ENCODE assay signal across 16 mouse cellular contexts in the genomic region with DNA sequence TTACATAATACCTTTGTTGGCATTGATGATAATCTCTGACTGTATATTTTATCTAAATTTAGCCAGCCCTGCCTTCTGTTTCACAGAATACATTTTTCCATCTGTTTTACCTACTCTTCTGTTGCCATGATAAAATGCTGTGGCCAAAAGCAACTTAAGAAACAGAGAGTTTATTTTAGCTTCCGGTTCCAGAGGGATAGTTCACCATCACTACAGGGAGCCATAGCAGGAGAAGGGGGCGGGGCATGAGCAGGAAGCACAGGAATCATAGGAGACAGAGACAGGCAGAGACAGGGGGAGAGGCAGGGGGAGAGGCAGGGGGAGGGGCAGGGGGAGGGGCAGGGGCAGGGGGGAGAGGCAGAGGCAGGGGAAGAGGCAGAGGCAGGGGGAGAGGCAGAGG.
A peak's percentile ranks its signal among the peaks of the same experiment; 100 is the strongest.
DNase-seq lines count a peak whose midpoint lies in the region.
"Had no signal": no experiment of that assay in that cellular context is flagged by ENCODE, and none has a peak within 500 bp of the region (broad histone marks: within the 10 kb centered on the region; RNA-seq: fewer than 3 reads in every experiment).

No protein-coding gene starts in this region.

- DNase-seq in layer of hippocampus, adult 11-12 months (ENCODE audit: low spot score) = peak; percentile 11
- DNase-seq in layer of hippocampus, adult 9-10 months (ENCODE audit: low spot score) = no peak
- peak; percentile 61 for DNase-seq in R1 (ENCODE audit: low read depth, low spot score)
- peak; percentile 38 for DNase-seq in brain, adult 2 months (ENCODE audit: low read depth, low spot score)
- DNase-seq in right cerebral cortex, postnatal 36 days (ENCODE audit: low spot score in 2 of 2) = no peak
- DNase-seq in heart, adult 9 months (ENCODE audit: low spot score in 2 of 2) = no peak
- DNase-seq: adrenal gland, adult 8-10 months; adrenal gland, postnatal 14 days; adrenal gland, postnatal 36 days; cerebellum, adult 11 months; cerebellum, adult 18-20 months; cerebellum, adult 8-10 months; cerebellum, adult 9-11 months; cerebellum, postnatal 14 days; cerebellum, postnatal 36 days; embryo, embryonic 11 days had no signal

Comparison
In these comparisons a context has a peak if more than half of its experiments do, and no peak if none do; other contexts are left out.
1. DNase-seq: peak in layer of hippocampus, adult 11-12 months (single experiment), R1 (single experiment) and brain, adult 2 months (single experiment); none in layer of hippocampus, adult 9-10 months (single experiment), right cerebral cortex, postnatal 36 days (0 of 2) and heart, adult 9 months (0 of 2).